29 mouse cellular contexts compared by ENCODE assay signal in the genomic region with DNA sequence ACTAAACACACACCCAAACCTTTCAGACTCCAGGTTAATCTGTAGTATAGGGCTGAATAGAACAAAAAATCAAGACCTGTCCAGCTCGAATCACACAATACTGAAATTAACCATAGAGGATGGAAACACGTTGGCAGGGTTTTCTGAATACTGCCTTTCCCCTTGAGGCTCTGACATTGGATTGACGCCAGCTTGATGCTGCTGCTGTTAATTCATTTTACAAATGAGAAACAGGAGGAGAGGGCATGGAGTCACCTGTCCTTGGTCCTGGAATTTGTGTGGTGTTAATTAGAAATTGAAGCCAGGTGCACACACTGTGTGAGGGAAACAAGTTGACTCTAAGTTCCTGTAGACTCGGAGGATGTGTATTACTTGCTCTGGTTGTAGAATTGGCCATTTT.
A peak's percentile ranks its signal among the peaks of the same experiment; 100 is the strongest.
DNase-seq lines count a peak whose midpoint lies in the region; ATAC-seq lines count a peak whose summit lies in the region.
"Had no signal": no experiment of that assay in that cellular context is flagged by ENCODE, and none has a peak within 500 bp of the region (broad histone marks: within the 10 kb centered on the region; RNA-seq: fewer than 3 reads in every experiment).

No protein-coding gene starts in this region.

- H3K4me1 ChIP-seq in midbrain, embryonic 14.5 days (ENCODE audit: control insufficient read depth, insufficient read depth, low read length) = no peaks in the 10 kb centered on the region
- H3K4me1 ChIP-seq in midbrain, embryonic 16.5 days (ENCODE audit: control insufficient read depth, insufficient read depth, low read length) = no peaks in the 10 kb centered on the region
- 0 out of 2 replicates have a peak, but pooled peaks cover 7% of the 10 kb centered on the region for H3K4me1 ChIP-seq in embryonic facial prominence, embryonic 10.5 days
- H3K4me1 ChIP-seq: forebrain, embryonic 13.5 days; heart, embryonic 10.5 days; heart, embryonic 15.5 days; liver, embryonic 12.5 days; megakaryocyte, embryonic 14.5 days; midbrain, embryonic 13.5 days had no signal

- H3K9me3 ChIP-seq in midbrain, embryonic 14.5 days (ENCODE audit: control insufficient read depth, low read length) = no peaks in the 10 kb centered on the region
- no peaks in the 10 kb centered on the region for H3K9me3 ChIP-seq in midbrain, embryonic 16.5 days (replicated peaks; ENCODE audit: control insufficient read depth, low read length, poor library complexity, severe bottlenecking)
- H3K9me3 ChIP-seq in embryonic facial prominence, embryonic 10.5 days = no peaks in the 10 kb centered on the region
- H3K9me3 ChIP-seq: forebrain, embryonic 13.5 days; heart, embryonic 10.5 days; heart, embryonic 15.5 days; liver, embryonic 12.5 days; megakaryocyte, embryonic 14.5 days; midbrain, embryonic 13.5 days had no signal

- no peak for ATAC-seq in midbrain, embryonic 14.5 days (ENCODE audit: low FRiP score, low TSS enrichment)
- no peak for ATAC-seq in midbrain, embryonic 16.5 days
- no peak for ATAC-seq in inflammation-experienced regulatory T-cells, adult 6 months
- ATAC-seq: CD4-positive, CD25-positive, alpha-beta regulatory T cell, adult 4 months; forebrain, embryonic 13.5 days; intestine, postnatal 0 days; liver, embryonic 12.5 days; liver, postnatal 0 days; midbrain, embryonic 13.5 days had no signal

- WGBS in midbrain, embryonic 14.5 days = 65% methylated on average over 4 of the region's 4 CpGs
- 59% methylated on average over 4 of the region's 4 CpGs for WGBS in midbrain, embryonic 16.5 days
- WGBS in embryonic facial prominence, embryonic 10.5 days = 46% methylated on average over 4 of the region's 4 CpGs

- no peaks in the 10 kb centered on the region for H3K36me3 ChIP-seq in midbrain, embryonic 14.5 days (ENCODE audit: control insufficient read depth, insufficient read depth, low read length)
- H3K36me3 ChIP-seq in midbrain, embryonic 16.5 days (ENCODE audit: control insufficient read depth, insufficient read depth, low read length) = no peaks in the 10 kb centered on the region
- H3K36me3 ChIP-seq in embryonic facial prominence, embryonic 10.5 days (replicated peaks) = no peaks in the 10 kb centered on the region
- H3K36me3 ChIP-seq: heart, embryonic 10.5 days; heart, embryonic 15.5 days; liver, embryonic 12.5 days; midbrain, embryonic 13.5 days had no signal

- H3K4me2 ChIP-seq in midbrain, embryonic 14.5 days (ENCODE audit: low read length) = no peak overlapping the region
- no peak overlapping the region for H3K4me2 ChIP-seq in midbrain, embryonic 16.5 days (ENCODE audit: low read length)
- H3K4me2 ChIP-seq: forebrain, embryonic 13.5 days; heart, embryonic 15.5 days; liver, embryonic 12.5 days; midbrain, embryonic 13.5 days had no signal

- peak; percentile 11 to 36 for DNase-seq in cerebellum, postnatal 14 days
- no peak for DNase-seq in cerebellum, adult 11-12 months
- peak; percentile 24 for DNase-seq in midbrain, embryonic 14.5 days
- DNase-seq in embryonic facial prominence, embryonic 10.5 days (ENCODE audit: low spot score) = peak; percentile 30
- no peak for DNase-seq in yolk sac, embryonic 10.5 days (ENCODE audit: low spot score)
- DNase-seq: adrenal gland, adult 2 months; cerebellum, adult 9-10 months; gastrocnemius, postnatal 25 days; heart, adult 11 months; kidney, adult 9 months; kidney, postnatal 10 days; layer of hippocampus, adult 9-11 months; liver, postnatal 0 days; lung, postnatal 36 days; right cerebral cortex, adult 18-20 months; right cerebral cortex, postnatal 4 days; thymus, adult 18-20 months; thymus, postnatal 25 days had no signal

- H3K27ac ChIP-seq in midbrain, embryonic 14.5 days (replicated peaks; ENCODE audit: low read depth, low read length) = no peak overlapping the region
- H3K27ac ChIP-seq in midbrain, embryonic 16.5 days (ENCODE audit: low read length) = no peak overlapping the region
- no peak overlapping the region for H3K27ac ChIP-seq in embryonic facial prominence, embryonic 10.5 days (replicated peaks)
- H3K27ac ChIP-seq: forebrain, embryonic 13.5 days; heart, embryonic 10.5 days; heart, embryonic 15.5 days; liver, embryonic 12.5 days; midbrain, embryonic 13.5 days; stomach, postnatal 0 days had no signal

- no peaks in the 10 kb centered on the region for H3K27me3 ChIP-seq in midbrain, embryonic 14.5 days (ENCODE audit: control insufficient read depth, insufficient read depth, low read length)
- H3K27me3 ChIP-seq in midbrain, embryonic 16.5 days (ENCODE audit: control insufficient read depth, insufficient read depth, low read depth, low read length) = no peaks in the 10 kb centered on the region
- H3K27me3 ChIP-seq in embryonic facial prominence, embryonic 10.5 days (replicated peaks; ENCODE audit: low read depth, poor library complexity, severe bottlenecking) = no peaks in the 10 kb centered on the region
- H3K27me3 ChIP-seq: forebrain, embryonic 13.5 days; heart, embryonic 15.5 days; liver, embryonic 12.5 days; megakaryocyte, embryonic 14.5 days; midbrain, embryonic 13.5 days had no signal

- no peak overlapping the region for H3K9ac ChIP-seq in midbrain, embryonic 14.5 days (replicated peaks; ENCODE audit: low read length)
- H3K9ac ChIP-seq in midbrain, embryonic 16.5 days (ENCODE audit: low read depth, low read length) = no peak overlapping the region
- H3K9ac ChIP-seq: forebrain, embryonic 13.5 days; heart, embryonic 15.5 days; liver, embryonic 12.5 days; liver, postnatal 0 days; midbrain, embryonic 13.5 days had no signal

- no peak overlapping the region for H3K4me3 ChIP-seq in midbrain, embryonic 14.5 days (replicated peaks; ENCODE audit: low read depth, low read length)
- no peak overlapping the region for H3K4me3 ChIP-seq in midbrain, embryonic 16.5 days (ENCODE audit: low read depth, low read length)
- no peak overlapping the region for H3K4me3 ChIP-seq in embryonic facial prominence, embryonic 10.5 days
- H3K4me3 ChIP-seq: forebrain, embryonic 13.5 days; heart, embryonic 10.5 days; heart, embryonic 15.5 days; liver, embryonic 12.5 days; megakaryocyte, embryonic 14.5 days; midbrain, embryonic 13.5 days had no signal

Comparison
In these comparisons a context has a peak if more than half of its experiments do, and no peak if none do; other contexts are left out.
1. DNase-seq: peak in cerebellum, postnatal 14 days (2 of 2), midbrain, embryonic 14.5 days (single experiment) and embryonic facial prominence, embryonic 10.5 days (single experiment); none in cerebellum, adult 11-12 months (single experiment) and yolk sac, embryonic 10.5 days (single experiment).